Mouse (Mus musculus): ENCODE data around the gene Atg101.

DNA sequence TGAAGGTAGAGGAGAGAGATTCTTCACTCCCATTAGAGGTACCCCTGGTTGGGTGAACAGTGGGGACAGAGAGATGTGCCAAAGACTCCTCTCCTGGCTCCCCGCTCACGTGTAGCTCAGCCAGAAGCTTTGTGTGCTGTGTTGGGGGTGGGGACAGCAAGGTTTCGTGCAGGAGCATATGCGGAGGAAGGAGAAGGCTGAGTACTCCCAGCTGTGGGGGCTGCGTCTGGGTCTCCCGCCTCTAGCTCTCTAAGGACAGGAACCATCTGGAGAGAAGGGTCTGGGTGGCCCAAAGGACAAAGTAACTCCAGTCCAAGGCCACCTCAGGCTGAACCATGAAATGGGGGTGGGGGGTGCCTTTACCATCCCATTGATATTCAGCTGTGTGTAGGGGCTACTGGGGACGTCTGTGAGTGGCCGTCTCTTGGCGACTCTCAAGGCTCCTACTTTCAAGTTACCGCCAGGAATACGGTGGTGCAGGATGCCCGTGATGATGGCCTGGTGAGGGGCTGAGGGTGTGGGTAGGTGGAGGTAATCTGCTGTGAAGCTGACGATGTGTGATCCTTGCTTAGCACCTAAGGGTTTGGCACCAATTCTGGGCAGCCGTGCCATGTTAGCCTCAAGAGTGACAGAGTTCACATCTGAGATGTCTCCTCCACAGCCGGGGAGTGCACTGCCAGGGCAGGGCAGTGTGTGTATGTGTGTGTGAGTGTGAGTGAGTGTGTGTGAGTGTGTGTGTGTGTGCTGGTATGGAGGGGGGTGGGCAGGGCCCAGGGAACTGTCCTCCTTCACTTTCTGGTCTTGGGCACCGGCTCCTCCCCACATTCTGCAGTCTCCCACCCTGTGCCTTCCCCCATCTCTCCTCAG is 10.2 kb downstream of the Atg101 start:
- TF ChIP-seq CTCF (conservative IDR thresholded peaks at IDR 0.05; ENCODE audit: low read length) (no peak), POU5F1 (IDR thresholded peaks at IDR 0.05; ENCODE audit: borderline replicate concordance, low read length) (no peak)
